Mouse (Mus musculus): ENCODE measurements around the gene Unc13d.

DNA sequence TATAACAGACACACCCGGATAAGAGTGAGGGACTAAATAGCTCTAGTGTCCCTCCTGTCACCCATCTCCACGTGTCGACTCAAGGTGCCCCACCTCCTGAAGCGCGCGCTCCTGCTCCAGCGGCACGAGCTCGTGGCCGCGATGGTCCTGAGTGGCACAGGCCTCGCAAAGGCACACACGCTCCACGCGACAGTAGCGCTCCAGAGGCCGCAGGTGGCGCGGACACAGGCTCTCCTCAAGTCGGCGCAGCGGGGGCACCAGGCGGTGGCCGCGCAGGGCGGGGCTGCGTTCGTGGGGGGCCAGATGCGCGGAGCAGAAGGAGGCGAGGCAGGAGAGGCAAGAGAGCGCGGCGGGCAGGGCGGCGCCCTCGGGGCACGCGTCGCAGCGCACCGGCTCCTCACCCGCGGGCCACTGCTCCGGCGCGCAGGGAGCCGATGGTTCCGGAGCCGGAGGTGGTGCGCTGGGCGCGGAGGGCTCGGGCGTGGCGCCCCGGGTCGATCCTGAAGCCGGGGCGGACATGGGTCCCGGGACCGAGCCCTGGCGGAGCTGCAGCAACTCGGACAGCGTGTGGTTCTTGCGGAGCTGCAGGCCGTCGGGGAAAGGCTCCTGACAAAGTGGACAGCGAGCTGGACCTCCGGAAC, 31.8 kb upstream of the Unc13d start:
- TF ChIP-seq CTCF (IDR thresholded peaks at IDR 0.05; ENCODE audit: borderline replicate concordance, extremely low read depth, insufficient read depth, insufficient read length): no peak
- no peak for TF ChIP-seq POLR2A (IDR thresholded peaks at IDR 0.05; ENCODE audit: borderline replicate concordance, extremely low read depth, insufficient read depth, insufficient read length, poor library complexity, severe bottlenecking)
